Mouse (Mus musculus) spleen, adult 12 weeks (tissue): Measurements from ENCODE around the gene Gpx7.
"Not testable (repeated sequence)": the region's sequence is repeated elsewhere in the genome, so short reads cannot be mapped to it uniquely, and the experiment has no call there.

Experiments used
- DNase-seq: peaks from one replicate; pipeline ENCODE4 v3.0.0; 2022; ENCODE audit warnings: low spot score

Gene Gpx7

DNA sequence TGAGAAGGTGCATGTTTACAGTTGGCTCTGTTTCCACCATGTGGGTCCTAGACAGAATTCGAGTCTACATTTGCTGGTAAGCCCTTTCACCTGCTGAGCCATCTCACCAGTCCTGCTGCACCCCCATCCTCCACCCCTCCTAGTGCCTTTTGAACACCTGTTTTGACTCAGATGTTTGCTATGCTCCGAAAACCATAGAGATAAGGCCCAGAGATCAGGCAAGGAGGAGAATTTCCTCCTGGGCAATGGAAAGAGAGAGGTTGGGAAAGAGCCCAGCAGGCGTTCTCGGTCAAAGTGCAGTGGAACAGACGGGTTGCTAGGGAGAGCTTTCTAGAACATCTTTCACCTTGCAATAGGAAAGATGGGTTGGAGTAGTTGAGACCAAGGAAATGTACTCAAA lies 15.6 kb downstream of the Gpx7 start:
- no peak for DNase-seq

GRCm38 (mm10) chr4:108388741-108389140 lies 18.0 kb downstream of the Gpx7 start:
- no peak for DNase-seq

DNA sequence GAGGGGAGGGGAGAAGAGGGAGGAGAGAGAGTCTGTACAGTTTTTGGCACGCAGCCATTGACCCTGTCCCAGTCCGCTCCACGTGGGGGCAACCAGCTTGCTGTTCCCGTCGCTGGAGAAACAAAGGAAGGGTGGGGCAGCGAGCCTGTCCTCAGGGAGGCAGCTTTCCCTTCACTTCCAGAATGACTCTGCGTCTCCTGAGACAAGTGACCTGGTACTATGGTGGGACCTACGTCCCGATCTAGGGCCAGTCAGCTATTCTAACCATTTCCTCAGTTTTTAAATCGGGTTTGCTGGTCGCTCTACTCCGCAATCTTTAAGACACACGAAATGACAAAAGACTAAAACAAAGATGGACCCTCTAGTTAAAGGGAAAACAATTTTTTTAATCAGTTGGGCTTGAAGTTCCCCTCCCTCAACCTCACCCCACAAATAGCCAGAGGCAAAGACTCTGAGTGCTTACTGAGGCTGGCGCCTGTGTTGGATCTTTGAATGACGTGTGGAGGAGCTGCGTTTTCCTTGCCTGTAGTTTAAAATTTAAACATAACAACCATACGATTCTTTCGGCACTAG lies 19.0 kb downstream of the Gpx7 start:
- DNase-seq, result no peak

DNA sequence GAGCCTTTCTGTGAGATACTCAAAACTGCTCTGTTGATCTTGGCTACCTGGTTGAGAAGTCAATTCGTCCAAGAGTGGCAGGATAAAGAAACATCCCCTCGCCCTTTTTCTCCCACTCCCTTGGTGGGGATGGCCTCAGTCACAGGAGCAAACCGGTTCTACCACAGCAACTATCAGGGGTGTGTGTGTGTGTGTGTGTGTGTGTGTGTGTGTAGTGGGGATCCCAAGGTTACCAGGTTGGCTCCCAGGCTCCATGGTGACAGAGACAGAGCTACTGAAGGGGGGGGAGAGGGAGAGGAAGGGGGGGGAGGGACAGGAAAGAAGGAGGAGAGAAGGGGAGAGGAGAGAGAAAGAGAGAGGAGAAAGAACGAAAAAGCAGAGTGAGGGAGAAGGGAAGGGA lies 19.7 kb downstream of the Gpx7 start:
- DNase-seq, result no peak

DNA sequence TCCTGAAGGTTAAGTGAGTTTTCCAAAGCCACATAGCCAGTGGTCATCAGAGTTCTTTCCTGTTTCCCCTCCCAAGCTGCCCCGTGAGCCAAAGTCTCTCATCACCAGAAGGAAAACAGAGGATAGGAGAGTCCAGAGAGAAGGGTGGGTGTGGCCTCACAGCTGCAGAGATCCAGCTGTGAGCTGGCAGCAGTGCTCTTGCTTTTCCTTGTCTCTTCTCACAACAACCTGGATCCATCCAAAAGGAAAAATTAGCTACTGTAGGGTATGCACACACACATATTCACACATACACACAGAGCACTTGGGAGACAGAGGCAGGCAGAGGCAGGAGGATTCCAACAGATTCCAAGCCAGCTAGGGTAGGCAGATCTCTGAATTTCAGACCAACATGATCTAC lies 20.7 kb downstream of the Gpx7 start:
- no peak for DNase-seq

GRCm38 (mm10) chr4:108383183-108383714 lies 23.5 kb downstream of the Gpx7 start, which contains the start of gene Shisal2a:
Shisal2a (minus strand) TSS chr4:108383349.
- DNase-seq, result no peak

GRCm38 (mm10) chr4:108380146-108380545 lies 26.6 kb downstream of the Gpx7 start:
- DNase-seq, result no peak

GRCm38 (mm10) chr4:108379476-108379875 lies 27.3 kb downstream of the Gpx7 start:
- DNase-seq, result no peak

DNA sequence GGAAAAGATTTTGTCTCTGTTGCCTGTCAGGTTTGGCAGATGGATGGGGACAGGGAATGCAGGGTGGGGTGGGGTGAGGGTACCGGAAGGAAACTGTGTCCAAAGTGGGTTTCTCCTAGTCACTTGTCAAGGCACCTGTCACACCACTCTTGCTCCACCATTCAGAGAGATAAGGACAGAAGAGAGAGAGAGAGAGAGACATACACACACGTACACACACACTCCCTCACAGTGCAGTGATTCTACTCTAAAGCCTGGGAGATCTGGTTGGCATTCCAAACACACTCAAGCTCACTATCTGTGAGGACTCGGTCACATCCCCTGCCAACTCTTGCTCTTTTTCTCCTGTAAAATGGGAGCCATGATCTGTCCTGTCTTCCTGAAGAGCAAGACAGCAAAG lies 34.6 kb downstream of the Gpx7 start:
- no peak for DNase-seq

DNA sequence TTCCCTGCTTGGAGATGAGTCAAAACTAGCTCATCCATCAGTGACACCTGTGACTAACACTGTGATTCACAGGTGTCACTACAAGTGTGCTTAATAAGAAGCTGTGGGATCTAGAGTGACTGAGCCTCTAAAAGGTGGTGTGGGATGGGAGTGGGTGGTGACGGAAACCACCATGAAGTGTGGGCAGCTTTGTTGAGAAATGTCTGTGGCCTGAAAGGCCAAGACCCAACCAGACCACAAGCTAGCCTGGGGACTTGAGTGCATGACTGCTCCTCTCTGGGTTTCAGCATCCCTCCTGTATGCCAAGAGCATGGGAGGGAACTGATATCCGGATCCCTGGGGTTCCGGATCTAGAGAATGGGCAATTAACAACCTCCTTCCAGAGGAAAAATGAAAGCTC lies 35.3 kb downstream of the Gpx7 start:
- DNase-seq, result no peak

GRCm38 (mm10) chr4:108370409-108370808 lies 36.4 kb downstream of the Gpx7 start:
- no peak for DNase-seq

GRCm38 (mm10) chr4:108369254-108369653 lies 37.5 kb downstream of the Gpx7 start:
- DNase-seq, result no peak

DNA sequence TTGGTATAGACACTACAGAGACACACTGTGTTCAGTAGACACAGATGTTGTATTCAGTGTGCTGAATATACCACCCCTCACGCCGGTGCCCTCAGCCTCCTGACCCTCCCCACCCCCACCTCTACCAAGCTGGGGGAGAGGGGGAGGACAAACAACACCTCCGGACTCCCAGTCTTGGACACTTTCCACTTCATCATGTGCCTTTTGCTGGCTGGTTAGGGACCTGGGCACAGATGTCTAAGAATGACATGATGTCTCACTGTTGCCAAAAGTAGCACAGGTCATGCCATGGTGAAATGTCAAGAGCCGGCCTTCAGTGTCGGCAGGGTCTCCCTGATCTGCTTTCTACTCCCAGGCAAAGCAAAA lies 42.7 kb downstream of the Gpx7 start:
- DNase-seq, result no peak

DNA sequence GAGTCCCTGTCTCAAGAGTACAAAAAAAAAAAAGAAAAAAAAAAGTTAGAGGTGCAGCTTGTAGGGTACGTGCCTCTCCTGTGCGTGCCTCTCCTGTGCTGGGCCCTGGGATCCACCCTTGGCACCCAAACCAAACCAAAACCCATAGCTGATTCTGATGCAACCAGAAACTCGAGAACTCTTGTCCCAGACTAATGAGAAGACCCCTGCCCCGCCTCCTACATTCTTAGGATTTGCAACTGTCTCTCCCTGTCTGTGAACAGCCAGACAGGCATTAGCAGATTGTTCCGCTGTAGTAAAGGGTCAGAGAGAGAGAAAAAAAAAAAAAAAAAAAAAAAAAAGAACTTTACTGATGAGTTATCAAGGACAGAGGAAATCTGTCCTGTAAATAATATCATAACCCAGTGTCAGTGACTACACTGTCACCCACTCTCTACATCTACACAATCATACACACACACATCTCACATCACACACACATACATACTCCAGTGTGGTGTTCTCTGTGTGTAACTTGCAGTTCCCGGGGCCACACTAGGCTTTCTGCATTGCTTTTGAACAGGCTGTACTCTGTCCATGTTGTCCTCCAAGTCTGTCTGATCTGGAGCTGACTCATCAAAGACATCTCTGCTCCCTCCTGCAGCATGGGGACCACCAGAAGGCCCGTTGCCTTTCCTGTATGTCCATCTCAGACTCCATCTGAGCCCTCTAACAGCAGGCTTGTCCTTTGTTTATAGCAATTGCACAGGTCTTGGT lies 43.2 kb downstream of the Gpx7 start:
- no peak for DNase-seq

DNA sequence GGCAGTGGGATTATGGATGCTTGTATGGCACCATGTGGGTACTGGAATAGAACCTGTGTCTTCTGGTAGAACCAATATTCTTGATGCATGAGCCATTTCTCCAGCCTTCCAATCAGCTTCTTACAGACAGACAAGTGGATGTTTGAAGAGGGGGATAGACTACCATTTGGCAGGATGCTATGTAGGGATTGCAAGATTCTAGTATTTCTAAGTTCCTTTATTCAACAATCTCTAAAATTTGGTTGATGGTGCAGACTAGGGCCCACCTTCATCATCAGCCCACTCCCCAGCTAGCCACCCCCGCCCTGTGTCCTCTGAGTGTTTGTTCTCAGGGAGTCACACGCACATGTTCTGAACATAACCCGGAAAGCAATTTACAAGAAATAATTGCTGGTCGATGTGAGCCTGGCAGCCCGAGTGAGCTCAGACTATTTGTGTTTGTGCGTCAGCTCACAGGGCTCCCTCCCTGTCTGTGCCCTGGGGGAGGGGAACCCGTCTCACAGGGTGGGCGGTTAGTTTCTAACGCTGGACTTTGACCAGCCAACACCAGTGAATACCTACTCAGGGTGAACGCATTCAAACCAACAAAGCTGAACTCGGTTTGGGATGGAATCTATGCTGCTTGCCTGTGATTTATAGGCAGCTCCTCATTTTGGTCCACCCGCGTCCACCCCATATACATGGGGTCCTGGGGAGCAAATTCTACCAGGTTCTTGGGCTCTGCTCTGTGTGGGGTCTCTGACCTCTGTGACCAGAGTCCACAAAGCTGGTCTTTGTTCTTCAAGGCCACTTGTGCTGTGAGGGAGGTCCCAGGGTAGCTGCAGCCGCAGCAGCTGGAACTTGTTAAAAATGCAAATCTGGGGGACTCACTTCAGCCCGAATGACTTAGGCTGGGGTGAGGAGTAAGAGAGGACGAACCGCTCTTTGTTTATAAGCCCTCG lies 44.2 kb downstream of the Gpx7 start:
- DNase-seq, result no peak

- DNase-seq, result no peak
Measured at GRCm38 (mm10) chr4:108360136-108361055, 46.4 kb downstream of the Gpx7 start.

DNA sequence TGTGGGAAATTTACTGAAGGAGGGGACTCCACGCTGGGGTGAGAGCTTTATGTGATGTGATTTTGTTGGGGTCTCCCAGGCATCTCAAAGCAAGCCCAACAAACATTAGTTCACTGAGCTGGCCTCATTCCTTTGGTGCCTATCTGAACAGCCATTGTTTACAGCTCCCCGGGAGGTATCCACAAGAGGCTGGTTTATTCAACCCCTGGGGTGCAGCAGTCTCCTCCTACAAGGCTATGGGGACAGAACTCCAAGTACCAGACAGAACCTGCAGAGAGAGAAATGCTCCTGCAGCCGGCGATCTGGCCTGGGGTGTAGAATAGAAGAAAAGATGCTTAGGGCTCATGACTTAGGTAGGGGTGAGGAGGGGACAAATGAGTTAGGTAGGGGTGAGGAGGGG lies 48.3 kb downstream of the Gpx7 start:
- no peak for DNase-seq

DNA sequence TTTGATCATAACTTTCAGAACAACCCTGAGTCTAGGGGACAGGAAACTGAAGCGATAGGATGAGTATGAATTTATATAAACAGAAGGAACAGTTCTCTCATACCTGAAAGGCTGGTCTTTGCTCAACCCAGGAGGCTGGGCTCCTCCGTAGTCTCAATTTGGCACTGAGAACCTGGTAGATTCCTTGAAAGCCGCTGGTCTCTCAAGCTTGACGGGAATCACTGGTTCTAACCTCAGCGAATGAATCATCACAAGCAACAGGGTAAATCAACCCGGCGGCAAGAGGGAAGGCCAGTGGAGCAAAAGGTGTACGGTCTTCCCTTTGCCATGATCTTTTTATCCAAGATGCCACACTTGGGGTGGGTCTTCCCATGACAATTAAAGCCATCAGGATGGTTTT lies 49.3 kb downstream of the Gpx7 start:
- DNase-seq, result no peak

GRCm38 (mm10) chr4:108353591-108353990 lies 53.2 kb downstream of the Gpx7 start:
- not testable (repeated sequence) for DNase-seq

DNA sequence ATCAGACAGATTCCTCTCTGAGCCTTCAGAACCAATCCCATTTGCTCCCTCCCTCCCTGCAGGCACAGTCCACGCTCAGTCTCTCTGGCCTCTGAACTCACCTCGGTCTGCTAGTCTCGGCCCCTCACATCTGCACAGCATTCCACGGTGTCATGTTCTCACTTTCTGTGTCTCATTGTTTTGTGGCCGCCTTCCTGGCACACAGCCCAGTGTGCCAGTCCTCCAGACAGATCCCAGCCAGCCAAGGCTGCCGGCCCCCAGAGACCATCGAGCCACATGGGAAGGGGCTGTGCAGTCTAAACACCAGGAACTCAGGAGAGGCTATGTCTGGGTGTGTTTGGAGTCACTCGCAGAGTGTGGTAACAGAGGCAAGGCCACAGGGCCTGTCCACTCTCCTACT lies 55.9 kb downstream of the Gpx7 start:
- DNase-seq, result no peak
